Mouse (Mus musculus): ENCODE measurements around the gene Auts2.

GRCm38 (mm10) chr5:131690781-131691180 is 852.4 kb downstream of the Auts2 start:
- no peak for TF ChIP-seq CTCF (IDR thresholded peaks at IDR 0.05)
- TF ChIP-seq EP300 (IDR thresholded peaks at IDR 0.05) = no peak

Data from lung, postnatal 0 days (tissue).